Mouse (Mus musculus) heart, postnatal 0 days (tissue): ENCODE data around the gene Ralgps2. TPM values are rescaled to one million over a fixed set of nuclear protein-coding genes. Genes with fewer than 3 reads are reported as not detected.

Experiments
- ATAC-seq: fragments of 200-750 bp; cut with Nextera tagmentation; 2 replicates; pipeline ENCODE4 v1.8.0; 2017; ENCODE audit warnings: low read depth, moderate number of reproducible peaks, moderate library complexity; ENCODE audit not compliant: insufficient read depth
- DNase-seq: peaks from one replicate; pipeline ENCODE4 v3.0.0-alpha.2; 2016; ENCODE audit warnings: low spot score
- H3K27ac ChIP-seq: fragments of 300-500 bp; sonication (generic); 2 replicates; pipeline ENCODE4 v1.5.1; 2014; ENCODE audit warnings: low read depth, mild to moderate bottlenecking
- H3K27me3 ChIP-seq: fragments of 300-500 bp; sonication (generic); 2 replicates; pipeline ENCODE4 v1.6.1; 2014; ENCODE audit warnings: low read length, mixed read lengths; ENCODE audit not compliant: control insufficient read depth, insufficient read depth
- H3K36me3 ChIP-seq: fragments of 300-500 bp; sonication (generic); replicated peaks from 2 replicates; pipeline ENCODE4 v1.6.1; 2014; ENCODE audit warnings: low read length, mixed read lengths; ENCODE audit not compliant: control insufficient read depth, insufficient read depth
- H3K4me1 ChIP-seq: fragments of 300-500 bp; sonication (generic); 2 replicates; pipeline ENCODE4 v1.6.1; 2014; ENCODE audit warnings: antibody characterized with exemption; ENCODE audit not compliant: control insufficient read depth, insufficient read depth
- H3K4me2 ChIP-seq: fragments of 300-500 bp; sonication (generic); 2 replicates; pipeline ENCODE4 v1.6.1; 2014; ENCODE audit warnings: low read depth, mild to moderate bottlenecking, low read length, moderate library complexity
- H3K4me3 ChIP-seq: fragments of 300-500 bp; sonication (generic); 2 replicates; pipeline ENCODE4 v1.5.1; 2014; ENCODE audit warnings: low read depth, low read length
- H3K9ac ChIP-seq: fragments of 300-500 bp; sonication (generic); replicated peaks from 2 replicates; pipeline ENCODE4 v1.6.1; 2014; ENCODE audit warnings: low read depth, low read length, mixed read lengths
- H3K9me3 ChIP-seq: fragments of 300-500 bp; sonication (generic); replicated peaks from 2 replicates; pipeline ENCODE4 v1.6.1; 2016; ENCODE audit warnings: low read length; ENCODE audit not compliant: control insufficient read depth
- CTCF ChIP-seq: IDR thresholded peaks from 2 replicates; pipeline ENCODE4 v1.5.1; 2016; ENCODE audit warnings: antibody characterized with exemption, control low read depth, low read depth
- EP300 ChIP-seq: IDR thresholded peaks from 2 replicates; pipeline ENCODE4 v1.6.1; 2016; ENCODE audit warnings: antibody characterized with exemption, low read depth
- WGBS: fragments of 180-500 bp; shearing (Covaris S2); extraction: QIAGEN DNeasy Blood & Tissue Kit; methylation state at CpG from one replicate; pipeline ENCODE4 v1.1.7; 2014; 5-methylcytosine and 5-hydroxymethylcytosine counted together
- polyA plus RNA-seq: library from polyadenylated mRNA; unstranded; fragments of >200 nt; fragmentation: Nextera tagmentation; extraction: Ambion mirVana; gene quantifications from 2 replicates; pipeline ENCODE4 v1.2.1, GENCODE M21; 2015
- total RNA-seq: library from RNA; depleted of rRNA; stranded (reverse); fragments of >200 nt; gene quantifications from 2 replicates; pipeline ENCODE4 v1.2.3, GENCODE M21; 2014; ENCODE audit warnings: low replicate concordance

The Ralgps2 gene
- total and polyA plus RNA-seq, 2 experiments from 2014 or later, result 24.5 to 34.3 TPM

GRCm38 (mm10) chr1:156963871-156964585 lies 24.6 kb upstream of the Ralgps2 start:
- H3K4me2 ChIP-seq, result no peak overlapping the region
- H3K36me3 ChIP-seq, result no peaks in the 10 kb centered on the region
- no peaks in the 10 kb centered on the region for H3K9me3 ChIP-seq
- no peak overlapping the region for H3K27ac ChIP-seq
- no peak overlapping the region for H3K9ac ChIP-seq
- DNase-seq, result no peak
- H3K4me1 ChIP-seq, result peaks cover 5% of the 10 kb centered on the region; the same call in 1 of the 2 replicates
- WGBS, result 25% methylated on average over 7 of the region's 7 CpGs
- H3K27me3 ChIP-seq, result no peaks in the 10 kb centered on the region
- ATAC-seq, result no peak
- TF ChIP-seq CTCF (no peak), EP300 (no peak)
- no peak overlapping the region for H3K4me3 ChIP-seq

GRCm38 (mm10) chr1:156961481-156962265 lies 22.2 kb upstream of the Ralgps2 start:
- H3K4me2 ChIP-seq, result no peak overlapping the region
- WGBS, result 62% methylated on average over 8 of the region's 8 CpGs
- ATAC-seq (no peak), DNase-seq (no peak)
- no peaks in the 10 kb centered on the region for H3K27me3 ChIP-seq
- H3K9me3 ChIP-seq, result no peaks in the 10 kb centered on the region
- H3K27ac ChIP-seq, result no peak overlapping the region
- no peak overlapping the region for H3K4me3 ChIP-seq
- peaks cover 11% of the 10 kb centered on the region for H3K4me1 ChIP-seq
- no peak for TF ChIP-seq CTCF
- TF ChIP-seq EP300, result no peak
- H3K9ac ChIP-seq, result no peak overlapping the region
- no peaks in the 10 kb centered on the region for H3K36me3 ChIP-seq

- no peaks in the 10 kb centered on the region for H3K27me3 ChIP-seq
- H3K4me3 ChIP-seq, result no peak overlapping the region
- 0 out of 2 replicates have a peak overlapping the region, but pooled peaks have one; percentile 30 for H3K27ac ChIP-seq
- no peak overlapping the region for H3K4me2 ChIP-seq
- TF ChIP-seq CTCF (no peak), EP300 (no peak)
- no peak overlapping the region for H3K9ac ChIP-seq
- no peaks in the 10 kb centered on the region for H3K36me3 ChIP-seq
- H3K4me1 ChIP-seq, result peaks cover 11% of the 10 kb centered on the region
- 16% methylated on average over 5 of the region's 5 CpGs for WGBS
- DNase-seq, result no peak
- no peak for ATAC-seq
- H3K9me3 ChIP-seq, result no peaks in the 10 kb centered on the region
These were observed 19.6 kb upstream of the Ralgps2 start for GRCm38 (mm10) chr1:156959004-156959403.

GRCm38 (mm10) chr1:156957360-156957759 lies 17.9 kb upstream of the Ralgps2 start:
- WGBS, result 89% methylated on average over 3 of the region's 3 CpGs
- H3K4me2 ChIP-seq, result no peak overlapping the region
- peaks cover 11% of the 10 kb centered on the region for H3K4me1 ChIP-seq
- TF ChIP-seq EP300 (no peak), CTCF (no peak)
- no peak overlapping the region for H3K4me3 ChIP-seq
- no peak overlapping the region for H3K9ac ChIP-seq
- no peaks in the 10 kb centered on the region for H3K9me3 ChIP-seq
- no peaks in the 10 kb centered on the region for H3K36me3 ChIP-seq
- no peaks in the 10 kb centered on the region for H3K27me3 ChIP-seq
- H3K27ac ChIP-seq, result no peak overlapping the region
- ATAC-seq (no peak), DNase-seq (no peak)

DNA sequence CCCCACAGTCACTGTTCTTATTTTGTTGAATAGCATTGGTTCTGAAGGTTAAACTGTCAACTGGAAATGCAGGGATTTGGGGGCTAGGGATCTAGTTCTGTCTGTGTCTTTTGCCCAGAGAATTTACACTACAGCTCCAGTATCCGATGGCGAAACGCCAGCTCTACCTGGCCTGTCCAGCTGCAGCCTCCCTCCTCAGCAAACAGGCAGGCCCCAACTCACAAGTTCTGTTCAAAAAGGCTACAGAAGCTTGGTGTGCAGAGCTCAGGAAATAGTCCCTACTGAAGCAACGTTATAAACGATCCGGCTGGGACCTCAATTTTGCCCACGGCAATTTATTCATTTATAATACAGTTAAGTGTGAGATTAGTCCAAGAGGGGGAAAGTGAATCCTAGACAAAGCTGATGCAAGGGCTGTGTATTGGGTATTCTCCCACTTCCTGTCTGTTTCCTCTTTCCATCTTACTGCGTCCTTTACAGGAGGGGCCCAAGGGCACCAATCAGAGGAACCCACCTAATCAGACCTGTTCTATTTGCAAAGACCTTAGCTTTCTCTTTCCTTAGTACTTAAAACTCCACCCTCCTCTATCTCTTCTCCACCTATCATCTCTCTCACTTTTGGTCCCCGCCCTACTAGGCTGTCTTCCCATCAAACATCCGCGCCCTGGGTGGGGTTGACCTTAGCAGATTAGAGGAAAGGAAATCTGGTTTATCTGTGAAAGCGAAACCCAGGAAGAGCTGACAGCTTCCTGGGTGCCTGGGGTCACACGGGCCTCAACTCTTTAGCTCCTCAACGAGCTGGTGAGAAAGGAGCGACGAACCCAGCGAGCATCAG lies 16.7 kb upstream of the Ralgps2 start:
- Histone ChIP-seq H3K9me3 (no peaks in the 10 kb centered on the region), H3K36me3 (no peaks in the 10 kb centered on the region), H3K4me2 (no peak overlapping the region; the same call in 1 of the 2 replicates), H3K4me3 (no peak overlapping the region), H3K27me3 (no peaks in the 10 kb centered on the region), H3K4me1 (peaks cover 17% of the 10 kb centered on the region), H3K27ac (no peak overlapping the region), H3K9ac (no peak overlapping the region)
- TF ChIP-seq EP300 (no peak), CTCF (no peak)
- no peak for ATAC-seq
- WGBS, result 61% methylated on average over 17 of the region's 17 CpGs
- no peak for DNase-seq
